ENCODE assay signal across 16 mouse cellular contexts in genomic region chr11:74422019-74422418, GRCm38 (mm10).
"Had no signal": no experiment of that assay in that cellular context is flagged by ENCODE, and none has a peak within 500 bp of the region (broad histone marks: within the 10 kb centered on the region; RNA-seq: fewer than 3 reads in every experiment).

No protein-coding gene starts in this region.

- H3K4me3 ChIP-seq: neural tube, embryonic 13.5 days; neural tube, embryonic 15.5 days; stomach, embryonic 15.5 days had no signal

- H3K9me3 ChIP-seq: neural tube, embryonic 13.5 days; neural tube, embryonic 15.5 days; stomach, embryonic 15.5 days had no signal

- H3K4me2 ChIP-seq: neural tube, embryonic 13.5 days; neural tube, embryonic 15.5 days; stomach, embryonic 15.5 days had no signal

- H3K27me3 ChIP-seq: neural tube, embryonic 13.5 days; neural tube, embryonic 15.5 days; stomach, embryonic 15.5 days had no signal

- H3K9ac ChIP-seq: neural tube, embryonic 13.5 days; neural tube, embryonic 15.5 days; stomach, embryonic 15.5 days had no signal

- H3K4me1 ChIP-seq: stomach, embryonic 15.5 days had no signal

- DNase-seq: retina, postnatal 1 day; right cerebral cortex, adult 18-20 months; right cerebral cortex, postnatal 14 days; right cerebral cortex, postnatal 25 days; right cerebral cortex, postnatal 4 days; spleen, adult 18-20 months; thymus, adult 18-20 months; thymus, adult 2 months; thymus, postnatal 14 days; thymus, postnatal 25 days; thymus, postnatal 36 days; thymus, postnatal 4 days had no signal

- H3K27ac ChIP-seq: neural tube, embryonic 13.5 days; neural tube, embryonic 15.5 days; stomach, embryonic 15.5 days; stomach, postnatal 0 days had no signal

- H3K36me3 ChIP-seq: stomach, embryonic 15.5 days had no signal
